Mouse (Mus musculus) ovary, postnatal 14 days (tissue): Measurements from ENCODE around the gene Cbln3.

Experiments
- DNase-seq: peaks from one replicate; pipeline ENCODE4 v3.0.0; 2022; ENCODE audit warnings: low spot score

Cbln3 gene

DNA sequence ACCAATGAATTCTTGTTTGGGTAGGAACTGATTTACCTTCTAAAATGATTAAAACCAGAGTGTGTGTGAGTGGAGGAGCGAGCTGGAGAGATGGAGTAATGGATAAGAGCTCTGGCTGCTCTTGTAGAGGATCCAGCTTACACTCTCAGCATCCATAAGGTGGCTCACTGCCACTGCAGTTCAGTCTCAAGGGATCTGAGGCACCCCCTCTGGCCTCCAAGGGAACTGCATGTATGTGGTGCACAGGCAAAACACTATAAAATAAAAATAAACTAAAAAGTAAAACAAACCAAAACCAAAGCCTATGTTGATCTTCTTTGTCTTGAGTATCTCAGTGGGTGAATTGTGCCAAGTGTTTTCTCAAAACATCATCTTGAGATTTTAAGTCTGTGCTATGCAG, 4.6 kb downstream of the Cbln3 start:
- peak; percentile 63 for DNase-seq

GRCm38 (mm10) chr14:55878316-55878940, 5.8 kb downstream of the Cbln3 start:
- no peak for DNase-seq

- DNase-seq: no peak
These were observed 6.5 kb downstream of the Cbln3 start for GRCm38 (mm10) chr14:55877469-55878315.

DNA sequence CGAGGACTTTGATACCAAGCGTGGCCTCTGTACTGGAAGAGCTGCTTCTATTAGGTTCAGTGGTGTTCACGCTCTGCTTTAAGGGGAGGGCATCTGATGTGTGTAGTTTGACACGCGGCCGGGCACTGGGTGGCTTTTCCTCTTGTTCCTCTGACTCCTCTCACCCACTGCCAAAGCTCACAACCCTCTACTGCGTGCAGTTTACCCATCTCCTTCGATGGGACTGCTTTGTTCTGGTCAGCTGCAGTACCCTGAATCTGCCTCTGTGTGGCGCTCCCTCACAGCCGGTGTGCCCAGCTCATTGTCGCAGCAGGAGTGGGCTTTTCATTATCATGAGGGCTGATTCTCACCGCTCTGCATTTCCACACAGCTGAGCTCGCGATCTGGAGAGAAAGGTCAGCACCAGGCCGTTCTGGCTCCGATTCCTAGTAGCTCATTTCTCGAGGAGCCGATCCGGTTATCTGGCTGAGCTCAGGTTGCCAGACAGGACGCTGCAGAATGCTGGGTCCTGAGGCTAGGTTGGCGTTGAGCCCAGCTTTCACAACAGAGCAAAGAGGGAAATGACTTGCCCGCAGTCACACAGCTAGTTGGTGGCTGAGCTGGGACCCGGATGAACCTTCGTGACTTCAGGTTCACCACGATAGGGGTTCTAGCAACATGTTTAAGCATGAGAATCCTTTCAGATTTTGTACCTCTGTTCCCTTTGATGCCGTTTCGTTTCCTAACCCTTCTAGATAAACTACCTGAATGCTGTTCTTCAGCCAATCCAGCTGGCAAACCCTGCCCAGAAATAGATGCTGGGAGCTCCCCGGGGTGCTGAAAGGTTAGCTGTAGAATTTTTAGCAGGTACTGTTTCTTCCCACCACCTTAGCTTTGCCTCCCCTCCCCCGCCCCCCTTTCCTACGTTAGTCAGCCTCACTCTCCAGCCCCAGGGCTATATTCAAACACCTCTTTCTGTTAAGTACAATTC, 10.2 kb downstream of the Cbln3 start:
- peak; percentile 77 for DNase-seq

GRCm38 (mm10) chr14:55873242-55873713, 10.9 kb downstream of the Cbln3 start:
- no peak for DNase-seq

DNA sequence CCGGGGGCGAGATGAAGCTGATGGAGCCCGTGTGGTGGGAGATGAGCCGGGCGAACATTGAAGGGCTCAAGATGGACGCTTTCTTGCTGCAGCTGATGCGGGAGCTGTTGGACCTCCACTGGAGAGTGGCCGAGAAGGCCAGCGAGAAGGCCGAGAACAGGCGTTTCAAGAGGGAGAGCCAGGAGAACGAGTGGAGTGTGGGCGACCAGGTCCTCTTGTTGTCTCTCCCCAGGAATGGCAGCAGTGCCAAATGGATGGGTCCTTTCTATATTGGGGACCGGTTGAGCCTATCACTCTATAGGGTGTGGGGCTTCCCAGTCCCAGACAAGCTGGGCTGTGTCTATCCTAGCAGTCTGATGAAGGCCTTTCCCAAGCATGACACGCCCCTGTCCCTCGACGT, 11.6 kb downstream of the Cbln3 start:
- no peak for DNase-seq

DNA sequence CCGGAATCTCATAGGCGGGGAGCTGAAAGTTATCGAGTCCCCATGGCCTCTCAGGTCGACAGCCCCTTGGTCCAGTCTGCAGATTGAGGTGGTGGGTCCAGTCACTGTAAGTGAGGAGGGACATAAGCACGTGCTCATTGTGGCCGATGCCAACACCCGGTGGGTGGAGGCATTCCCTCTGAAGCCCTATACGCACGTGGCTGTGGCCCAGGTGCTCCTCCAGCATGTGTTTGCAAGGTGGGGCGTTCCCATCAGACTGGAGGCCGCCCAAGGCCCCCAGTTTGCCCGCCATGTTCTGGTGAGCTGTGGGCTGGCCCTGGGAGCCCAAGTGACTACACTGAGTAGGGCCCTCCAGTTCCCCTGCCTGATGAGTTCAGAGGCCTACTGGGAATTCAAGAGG, 12.2 kb downstream of the Cbln3 start:
- DNase-seq: no peak

GRCm38 (mm10) chr14:55869538-55869937, 14.7 kb downstream of the Cbln3 start:
- no peak for DNase-seq

DNA sequence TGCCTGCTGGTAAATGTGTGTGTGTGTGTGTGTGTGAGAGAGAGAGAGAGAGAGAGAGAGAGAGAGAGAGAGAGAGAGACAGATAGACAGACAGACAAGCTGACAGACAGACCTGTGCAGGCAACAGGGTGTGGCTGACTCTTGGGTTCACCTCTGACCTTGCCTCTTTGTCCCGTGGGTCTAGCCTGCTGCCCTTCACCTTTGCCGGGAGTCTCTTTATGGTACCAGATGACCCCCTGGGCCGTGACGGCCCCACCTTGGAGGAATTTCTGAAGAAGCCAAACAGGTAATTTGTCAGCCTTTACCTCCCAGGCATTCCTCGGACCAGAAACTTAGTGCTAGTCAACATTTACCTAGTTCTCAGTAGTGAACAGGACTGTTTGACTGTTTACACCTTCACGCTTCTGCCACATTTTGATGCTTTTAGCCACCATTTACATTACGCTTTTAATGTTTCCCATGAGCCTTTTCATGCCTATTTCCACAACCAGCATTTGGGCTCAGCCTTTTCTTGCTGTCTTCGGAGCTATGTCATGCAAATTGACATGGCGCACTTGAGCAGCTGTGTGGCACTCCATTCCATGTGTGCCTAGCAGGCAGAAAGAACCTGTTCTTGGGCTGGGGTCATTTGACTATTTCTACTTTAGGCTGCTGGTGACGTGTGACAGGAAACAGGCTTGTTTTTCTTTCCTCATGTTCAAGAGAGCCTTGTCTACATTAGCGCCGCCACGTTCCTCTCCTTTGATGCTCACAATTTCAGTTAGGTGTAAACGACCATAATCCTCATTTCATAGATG, 15.8 kb downstream of the Cbln3 start:
- no peak for DNase-seq

- peak; percentile 58 for DNase-seq
These were observed 17.2 kb downstream of the Cbln3 start for GRCm38 (mm10) chr14:55866962-55867361.

- peak; percentile 74 for DNase-seq
These were observed 20.4 kb downstream of the Cbln3 start for GRCm38 (mm10) chr14:55863773-55864172.

- DNase-seq: no peak
These were observed 21.2 kb downstream of the Cbln3 start for GRCm38 (mm10) chr14:55862970-55863369.

DNA sequence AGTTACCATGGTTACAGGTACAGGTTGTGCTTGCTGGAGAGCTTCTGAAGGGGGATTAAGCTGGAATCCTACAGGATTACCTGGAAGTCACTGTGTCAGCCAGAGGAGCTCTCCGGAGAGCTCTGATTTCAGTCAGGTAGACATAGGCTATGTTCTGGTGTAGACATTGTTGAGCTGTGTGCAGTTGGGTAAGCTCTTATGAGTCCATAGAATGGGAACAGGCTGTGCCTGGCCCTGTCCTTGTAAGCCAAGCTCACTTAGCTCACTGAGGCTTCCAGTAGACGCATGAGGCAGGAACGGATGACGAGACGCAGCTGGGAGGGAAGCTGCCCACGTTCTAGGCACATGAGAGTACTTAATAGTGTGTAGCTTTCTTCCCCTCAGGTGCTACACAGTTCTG, 22.0 kb downstream of the Cbln3 start:
- no peak for DNase-seq

- DNase-seq: no peak
These were observed 26.6 kb downstream of the Cbln3 start for GRCm38 (mm10) chr14:55857588-55857987.

GRCm38 (mm10) chr14:55855101-55855561, 29.1 kb downstream of the Cbln3 start:
- DNase-seq: peak; percentile 38

GRCm38 (mm10) chr14:55854406-55855100, 29.6 kb downstream of the Cbln3 start:
- no peak for DNase-seq

DNA sequence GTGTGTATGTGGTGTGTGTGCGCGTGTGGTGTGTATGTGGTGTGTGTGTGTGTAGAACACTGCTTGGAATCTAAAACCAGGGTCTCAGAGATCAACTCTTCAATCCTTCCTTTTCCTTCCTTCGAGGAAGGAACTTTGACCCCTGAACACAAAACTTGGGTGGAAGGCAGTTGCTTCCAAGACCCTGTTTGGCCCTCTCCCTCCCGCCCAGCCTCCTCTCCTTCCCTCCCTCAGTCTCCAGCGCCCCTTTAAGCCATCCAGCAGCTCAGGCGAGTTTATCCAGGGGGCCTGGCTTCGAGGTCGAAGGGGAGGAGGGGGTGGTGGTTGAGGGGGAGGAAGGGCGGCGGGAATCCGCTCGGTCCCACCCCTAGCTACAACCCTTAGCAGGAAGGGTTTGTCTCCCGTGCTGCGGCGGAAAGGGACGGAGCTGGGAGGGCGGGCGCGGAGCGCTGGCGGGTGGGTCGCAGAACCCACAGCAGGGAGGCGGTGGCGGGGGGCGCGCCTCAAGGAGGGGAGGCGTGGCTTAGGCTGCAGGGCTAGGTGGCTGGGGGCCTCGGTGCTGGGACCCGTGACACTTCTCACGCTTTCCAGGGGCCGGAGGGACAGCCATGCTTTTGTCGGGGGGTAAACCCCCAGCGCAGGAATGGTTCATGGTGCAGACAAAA, 30.4 kb downstream of the Cbln3 start, which contains the start of gene Nynrin:
Gene Nynrin (plus strand): TSS at position 390 of the 665 bp plus-strand sequence.
- DNase-seq: peak; percentile 64

DNA sequence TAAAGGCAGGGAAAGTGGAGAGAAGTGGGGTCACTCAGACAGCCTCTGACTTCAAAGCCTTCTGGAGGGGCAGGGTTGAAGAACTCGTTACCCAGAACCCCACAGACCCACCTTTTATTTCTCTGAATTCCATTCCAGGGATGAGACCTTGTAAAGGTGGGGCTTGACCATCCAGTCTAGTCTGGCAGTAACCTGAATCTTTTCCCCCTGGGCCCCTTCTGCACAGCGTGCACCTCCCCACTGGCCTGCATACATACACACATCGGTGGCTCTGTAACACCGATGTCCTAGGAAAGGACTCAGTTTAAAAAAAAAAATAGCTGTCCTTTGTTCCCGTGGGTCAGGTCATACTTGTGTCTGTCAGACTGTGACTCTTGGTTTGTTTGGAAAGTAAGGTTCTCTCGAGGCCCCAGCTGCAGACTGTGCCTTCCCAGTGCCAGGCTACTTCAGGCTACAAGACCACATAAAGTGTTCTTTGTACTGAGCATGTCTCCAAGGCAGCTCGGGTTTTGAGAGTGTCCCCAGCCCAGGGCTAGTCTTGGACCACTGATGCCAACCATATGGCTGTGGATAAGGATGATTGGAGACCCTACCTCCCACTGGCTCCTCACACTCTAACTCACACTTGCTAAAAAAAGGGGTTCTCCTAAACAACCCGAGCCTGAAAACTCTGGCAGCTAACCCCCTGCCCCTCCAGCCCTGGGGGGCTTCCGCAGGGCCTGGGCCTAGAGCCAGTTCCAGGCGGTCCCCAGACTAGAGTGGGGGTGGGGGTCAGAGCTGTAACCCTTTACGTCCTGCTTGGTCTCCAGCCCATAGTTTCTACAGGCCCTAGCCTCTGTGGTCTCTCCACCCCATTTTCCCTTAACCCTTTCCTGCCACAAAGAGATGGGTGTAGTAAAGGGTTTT, 31.3 kb downstream of the Cbln3 start:
- DNase-seq: no peak

DNA sequence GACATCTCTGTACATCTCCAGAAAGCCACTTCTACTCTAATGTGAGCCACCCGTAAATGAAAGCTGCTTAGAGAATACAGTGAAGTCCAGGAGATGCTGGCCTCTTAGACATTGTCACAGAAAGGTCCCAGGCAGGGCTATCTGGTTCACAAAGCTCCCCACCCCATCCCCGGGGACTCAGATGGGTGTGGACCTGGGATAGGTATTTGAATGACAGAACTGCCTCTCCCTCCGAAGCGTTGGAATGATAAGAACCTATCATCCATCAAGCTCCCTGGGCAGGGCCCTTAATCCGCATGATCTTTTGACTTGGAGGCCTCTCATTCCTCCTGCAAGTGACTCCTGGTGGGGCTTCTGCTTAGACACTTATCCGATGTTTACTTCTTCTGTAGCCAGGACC, 33.3 kb downstream of the Cbln3 start:
- DNase-seq: no peak
